Mouse (Mus musculus) heart, adult 2 months (tissue): Measurements from ENCODE around the gene Stox2.

Experiments
- CTCF ChIP-seq: fragments of 200-600 bp; IDR thresholded peaks from 2 replicates; pipeline ENCODE4 v1.8.1; 2022; ENCODE audit warnings: antibody characterized with exemption, mild to moderate bottlenecking, moderate library complexity
- EP300 ChIP-seq: fragments of 200-500 bp; IDR thresholded peaks from 2 replicates; pipeline ENCODE4 v1.6.1; 2011; ENCODE audit warnings: low read depth, low read length, control low read depth; ENCODE audit not compliant: insufficient read depth

DNA sequence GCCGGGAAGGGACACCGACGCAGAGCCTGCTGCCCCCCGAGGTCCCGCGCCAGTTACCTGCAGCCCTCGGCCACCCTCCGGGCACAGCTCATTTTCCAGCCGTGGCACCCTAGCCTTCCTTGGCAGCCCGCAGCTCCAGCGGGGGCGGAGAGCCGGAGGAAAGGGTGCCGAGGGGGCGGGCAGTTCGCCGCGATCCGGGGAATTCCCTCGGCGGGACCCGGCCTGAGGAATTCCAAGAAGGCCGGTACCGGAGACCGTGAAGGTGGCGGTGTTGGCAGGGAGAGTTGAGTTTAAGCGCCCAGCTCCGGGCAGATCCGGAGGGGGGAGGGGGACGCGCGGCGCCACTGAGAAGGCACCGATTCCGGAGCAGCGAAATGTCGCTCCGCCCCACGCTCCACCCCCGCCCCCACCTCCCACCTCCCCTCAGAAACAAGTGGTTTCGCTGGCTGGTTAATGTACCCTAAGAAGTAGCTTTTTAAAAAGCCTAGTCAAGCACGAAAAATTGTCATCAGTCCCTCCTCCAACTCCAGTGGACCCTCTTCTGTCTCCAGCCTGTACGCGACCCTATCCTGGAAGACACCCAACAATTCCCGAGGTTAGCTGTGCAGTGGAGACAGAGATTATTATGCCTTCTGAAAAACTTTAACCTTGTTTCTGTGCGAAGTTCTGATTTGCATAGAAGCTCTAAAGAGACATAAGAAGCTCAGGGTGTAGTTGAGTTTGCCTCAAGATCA lies 32.5 kb downstream of the Stox2 start:
- TF ChIP-seq CTCF: no peak
- no peak for TF ChIP-seq EP300
